Mouse (Mus musculus) E14TG2a.4 (cell line): ENCODE measurements around the gene Krt8.

Source experiments
- CTCF ChIP-seq: conservative IDR thresholded peaks from 2 replicates; pipeline ENCODE4 v1.5.1; 2014; ENCODE audit warnings: low read length
- NANOG ChIP-seq: IDR thresholded peaks from 2 replicates; pipeline ENCODE4 v1.6.1; 2014; ENCODE audit warnings: borderline replicate concordance, low read length, mixed read lengths
- POU5F1 ChIP-seq: IDR thresholded peaks from 2 replicates; pipeline ENCODE4 v1.6.1; 2014; ENCODE audit warnings: low read length, borderline replicate concordance

- TF ChIP-seq CTCF (no peak), POU5F1 (no peak), NANOG (no peak)
Measured at GRCm38 (mm10) chr15:101994365-101994764, 9.9 kb downstream of the Krt8 start.
